Mouse (Mus musculus) gastrocnemius, adult 18-20 months (tissue): ENCODE measurements around the gene Sytl3. TPM values are rescaled to one million over a fixed set of nuclear protein-coding genes. Genes with fewer than 3 reads are reported as not detected.

Experiments
- DNase-seq: peaks from one replicate; pipeline ENCODE4 v3.0.0; 2021; ENCODE audit warnings: low spot score
- total RNA-seq, 2 experiments: library from RNA; stranded (reverse); gene quantifications; 2 replicates each; pipeline ENCODE4 v1.2.3; 2021

Gene Sytl3
- total RNA-seq, 2 experiments from 2014 or later = 0.14 to 0.47 TPM

DNA sequence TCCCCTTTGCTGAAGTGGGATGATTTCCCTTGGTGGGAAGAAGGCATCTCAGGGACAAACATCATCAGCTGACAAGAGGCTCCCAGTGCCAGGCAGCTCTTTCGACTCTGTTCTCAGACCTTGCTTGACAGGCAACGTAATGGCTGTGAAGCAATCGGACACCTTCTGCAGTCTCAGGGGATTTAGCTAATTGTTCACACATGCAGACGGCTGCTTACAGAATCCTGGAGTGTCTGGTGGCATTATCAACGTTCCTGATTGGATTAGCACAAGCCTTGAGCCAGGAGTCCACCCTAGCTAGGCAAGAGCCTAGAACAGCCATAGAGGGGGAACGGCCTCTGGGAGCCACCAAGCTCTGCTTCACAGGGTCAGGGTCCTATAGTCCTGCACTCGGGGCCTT, 93.5 kb downstream of the Sytl3 start:
- no peak for DNase-seq

GRCm38 (mm10) chr17:6755176-6755575, 96.3 kb downstream of the Sytl3 start:
- no peak for DNase-seq

- DNase-seq = no peak
These were observed 97.0 kb downstream of the Sytl3 start for GRCm38 (mm10) chr17:6755873-6756272.

DNA sequence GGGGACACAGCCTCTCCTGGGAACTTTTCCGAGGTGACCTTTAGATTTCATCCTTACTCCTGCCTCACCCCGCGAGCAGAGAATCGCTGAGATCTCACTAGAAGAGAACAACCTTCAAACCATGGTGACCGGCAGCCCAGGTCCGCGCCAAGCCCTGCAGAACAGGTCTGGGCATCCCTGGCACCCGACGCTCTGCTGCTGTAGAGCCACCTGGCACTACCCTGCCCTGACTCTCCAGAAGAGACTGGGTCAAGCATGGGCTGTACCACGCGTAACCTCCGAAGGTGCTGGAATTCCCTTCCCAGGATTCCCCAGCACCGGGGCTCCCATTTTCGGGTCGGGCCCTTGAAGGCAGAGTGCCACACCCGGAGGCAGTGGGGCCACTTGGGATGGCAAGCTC, 99.0 kb downstream of the Sytl3 start:
- no peak for DNase-seq

DNA sequence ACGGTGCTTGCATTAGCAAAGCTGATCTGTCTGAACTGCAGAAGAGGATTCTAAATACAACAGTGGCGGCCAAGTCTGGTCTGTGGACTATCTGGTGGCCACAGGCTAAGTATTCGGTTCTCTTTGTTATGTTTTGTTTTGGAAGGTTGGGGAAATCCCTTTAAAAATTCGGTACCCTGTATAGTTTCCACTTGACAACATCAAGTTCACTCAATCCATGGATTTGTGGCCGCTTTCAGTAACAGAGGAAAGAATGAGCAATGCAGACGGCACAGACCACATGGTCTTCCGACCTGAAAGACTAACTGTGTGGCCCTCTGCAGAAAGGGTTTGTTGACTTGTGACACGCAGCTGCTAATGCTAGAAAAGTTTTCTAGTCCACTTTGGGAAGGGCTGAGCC, 100.0 kb downstream of the Sytl3 start:
- no peak for DNase-seq

DNA sequence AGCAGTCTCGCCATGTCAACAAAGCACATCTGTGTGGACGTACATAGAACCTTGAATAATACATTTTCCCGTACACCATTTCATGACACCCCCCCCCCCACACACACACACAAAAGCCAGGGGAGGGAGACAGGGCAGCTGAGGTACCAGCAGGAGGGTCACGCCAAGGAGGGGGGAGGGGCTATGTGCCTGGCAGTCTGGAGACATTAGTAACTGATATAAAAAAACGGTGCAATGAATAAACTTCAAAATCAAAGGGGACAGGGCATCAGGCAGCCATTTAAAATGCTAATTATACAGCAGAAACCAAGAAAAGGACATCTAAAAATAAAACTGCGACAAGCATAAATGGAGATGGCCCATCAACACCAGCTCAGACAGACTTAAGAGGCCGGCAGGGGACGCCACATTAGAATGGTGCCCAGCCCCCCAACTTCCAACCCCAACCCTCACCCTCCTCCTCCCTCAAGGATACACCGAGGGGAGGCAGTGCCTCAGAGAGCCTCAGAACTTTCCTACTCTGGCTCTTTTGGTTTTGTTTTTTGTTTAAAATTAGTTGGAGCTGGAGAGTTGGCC, 100.9 kb downstream of the Sytl3 start:
- DNase-seq = no peak

DNA sequence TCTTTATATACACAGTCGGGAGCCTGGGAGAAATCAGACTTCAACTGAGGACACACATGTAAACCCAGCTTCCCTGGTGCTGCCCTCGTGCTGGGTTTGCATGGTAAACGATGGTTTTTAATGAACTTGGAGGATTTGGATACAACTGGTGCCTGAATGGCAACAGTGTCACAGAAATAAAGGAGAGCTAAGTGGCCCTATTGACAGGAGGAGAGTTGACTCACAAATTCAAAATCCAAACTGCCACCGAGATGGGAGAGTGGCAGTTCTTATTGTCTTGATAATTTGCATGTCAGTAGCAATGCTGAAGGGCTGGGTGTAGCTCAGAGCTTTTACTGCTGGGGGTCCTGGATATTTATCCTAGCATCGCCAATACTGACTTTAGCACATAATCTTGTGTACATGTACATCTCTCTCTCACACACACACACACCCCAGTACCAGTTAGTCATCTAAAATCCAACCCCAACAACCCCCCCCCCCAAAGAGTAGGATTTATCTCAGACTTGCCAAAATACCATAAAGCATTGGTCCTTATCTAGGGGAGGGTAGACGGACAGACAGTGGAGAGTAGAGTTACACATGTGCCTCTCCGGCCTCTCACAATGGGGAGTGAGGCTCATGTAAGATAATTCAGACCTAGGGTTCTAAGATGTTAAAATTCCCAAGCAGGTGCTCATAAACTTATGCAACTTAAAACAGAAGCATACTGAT, 104.8 kb downstream of the Sytl3 start:
- no peak for DNase-seq

GRCm38 (mm10) chr17:6764227-6764593, 105.3 kb downstream of the Sytl3 start:
- no peak for DNase-seq

DNA sequence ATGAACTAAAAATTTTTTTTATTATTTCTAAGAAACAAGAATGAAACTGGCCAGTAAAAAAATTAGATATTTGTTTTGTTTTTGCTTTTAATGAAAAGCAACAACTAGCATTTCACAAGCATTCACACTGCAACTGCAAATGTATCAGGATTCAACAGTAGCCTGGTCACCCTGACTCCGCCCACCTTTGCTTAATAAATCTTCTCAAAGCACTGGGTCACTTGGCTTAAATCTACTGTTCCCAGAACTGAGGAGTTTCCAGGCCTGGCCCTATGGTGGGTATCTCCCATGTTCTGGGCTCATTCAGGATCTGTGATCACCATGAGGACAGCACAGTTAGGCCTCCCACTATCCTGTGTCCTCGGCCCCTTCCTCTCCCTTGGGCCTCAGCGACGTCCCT, 105.8 kb downstream of the Sytl3 start:
- no peak for DNase-seq

GRCm38 (mm10) chr17:6765886-6766285, 107.0 kb downstream of the Sytl3 start:
- DNase-seq = no peak

- no peak for DNase-seq
These were observed 107.9 kb downstream of the Sytl3 start for GRCm38 (mm10) chr17:6766823-6767222.

GRCm38 (mm10) chr17:6767771-6768170, 108.9 kb downstream of the Sytl3 start:
- no peak for DNase-seq

DNA sequence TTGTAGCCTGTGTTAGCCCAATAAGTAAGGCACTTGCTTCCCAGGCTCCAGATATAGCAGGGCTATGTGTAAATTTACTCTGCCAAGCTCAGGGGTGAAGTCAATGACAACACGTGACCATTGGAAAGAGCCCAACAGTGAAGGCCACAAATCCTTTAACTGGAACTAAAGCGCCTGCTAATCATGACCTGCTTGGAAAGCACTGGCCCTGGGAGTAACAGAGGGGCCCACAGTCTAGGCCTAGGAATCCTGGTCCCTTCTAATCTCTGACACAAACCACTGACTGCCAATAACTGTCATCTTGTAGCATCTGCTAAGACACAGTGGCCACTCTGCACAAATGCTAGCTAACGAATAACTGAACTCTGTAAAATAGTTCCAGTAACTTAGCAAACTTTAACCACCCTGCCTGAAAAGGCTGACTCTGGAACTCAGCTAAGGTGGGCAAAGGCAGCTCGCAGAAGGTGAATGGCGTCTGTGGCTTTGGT, 109.5 kb downstream of the Sytl3 start:
- DNase-seq = no peak

- DNase-seq = no peak
These were observed 110.7 kb downstream of the Sytl3 start for GRCm38 (mm10) chr17:6769602-6770001.

DNA sequence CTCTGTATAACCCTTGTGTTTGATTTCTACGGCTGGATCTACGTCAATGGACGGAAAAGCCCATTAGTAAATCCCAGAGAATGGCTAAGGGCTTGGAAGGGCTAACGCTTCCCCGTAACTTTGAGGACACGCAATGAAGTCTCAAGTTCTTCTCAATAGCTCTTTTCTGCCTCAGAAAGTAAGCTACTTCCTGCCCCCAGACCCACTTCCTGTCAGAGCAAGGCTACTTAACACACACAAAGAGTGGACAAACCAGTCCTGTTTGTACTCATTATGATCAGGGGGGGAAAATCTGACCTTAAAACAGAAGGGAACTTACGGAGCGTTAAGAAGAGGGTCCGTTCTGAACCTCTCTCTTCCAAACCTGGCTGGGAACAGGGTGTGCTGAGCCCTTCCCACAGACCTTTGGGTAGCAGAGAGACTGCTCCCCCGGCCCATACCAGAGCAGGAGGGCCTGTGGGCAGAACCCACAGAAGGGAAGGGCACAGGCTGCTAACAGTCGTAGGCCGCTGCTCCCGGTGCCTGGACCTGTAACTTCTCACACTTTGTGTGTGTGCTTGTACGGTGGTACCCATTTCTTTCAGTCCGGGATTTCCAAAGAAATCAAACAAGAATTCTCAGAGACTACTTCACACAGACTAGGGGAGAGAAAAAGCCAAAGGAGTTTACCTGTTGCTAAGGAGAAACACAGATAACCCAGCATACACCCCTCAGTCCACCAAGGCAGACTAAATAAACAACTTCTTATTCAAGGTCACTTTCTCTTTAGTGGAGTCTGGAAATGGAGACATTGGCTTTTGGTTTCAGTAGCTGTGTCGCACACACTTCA, 113.0 kb downstream of the Sytl3 start:
- DNase-seq = no peak

DNA sequence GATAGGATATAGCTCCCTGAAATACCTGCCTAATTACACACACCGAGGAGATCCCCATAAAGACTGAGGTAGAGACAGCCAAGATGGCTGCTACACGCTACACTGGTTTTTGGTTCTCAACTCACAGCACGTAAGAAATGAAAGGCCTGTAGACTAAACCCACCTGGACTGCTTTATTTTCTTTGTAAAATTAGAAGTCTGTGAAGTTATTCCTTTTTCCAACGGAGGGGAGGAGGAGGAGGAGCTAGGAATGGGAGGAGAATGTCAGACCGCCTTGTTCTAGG, 113.5 kb downstream of the Sytl3 start:
- DNase-seq = no peak

DNA sequence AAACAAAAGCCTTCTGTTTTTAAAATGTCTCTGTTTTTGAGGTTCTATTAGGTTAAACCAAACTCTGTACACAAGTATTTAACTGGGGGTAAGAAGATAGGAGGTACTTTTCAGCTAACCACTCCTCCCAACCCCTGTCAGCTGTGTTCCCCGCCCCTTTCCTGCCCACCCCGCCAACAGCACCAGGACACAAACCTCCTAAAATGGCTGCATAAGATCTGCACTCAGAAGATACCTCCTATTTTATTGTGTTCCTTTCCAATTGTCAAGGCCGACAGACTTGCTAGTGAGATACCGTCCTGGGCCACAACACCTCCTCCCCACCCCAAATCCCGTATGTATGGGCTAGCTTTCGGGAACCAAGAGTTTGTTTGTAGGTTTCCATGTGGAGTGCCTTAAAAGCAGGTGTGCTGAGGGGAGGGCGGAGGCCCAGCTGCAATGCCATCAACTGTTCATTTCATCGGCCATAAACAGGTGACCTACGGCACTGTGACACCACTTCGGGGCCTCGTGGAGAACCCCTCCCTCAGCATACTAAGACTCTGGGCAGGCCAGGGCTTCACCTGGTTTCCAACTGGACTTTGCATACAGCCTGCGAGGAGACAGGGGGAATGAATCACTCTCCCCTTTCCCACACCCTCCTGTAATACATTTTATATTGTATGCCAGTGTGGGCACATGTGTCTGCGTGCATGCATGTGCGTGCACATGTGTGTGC, 114.5 kb downstream of the Sytl3 start:
- no peak for DNase-seq

GRCm38 (mm10) chr17:6775221-6775620, 116.3 kb downstream of the Sytl3 start:
- no peak for DNase-seq

DNA sequence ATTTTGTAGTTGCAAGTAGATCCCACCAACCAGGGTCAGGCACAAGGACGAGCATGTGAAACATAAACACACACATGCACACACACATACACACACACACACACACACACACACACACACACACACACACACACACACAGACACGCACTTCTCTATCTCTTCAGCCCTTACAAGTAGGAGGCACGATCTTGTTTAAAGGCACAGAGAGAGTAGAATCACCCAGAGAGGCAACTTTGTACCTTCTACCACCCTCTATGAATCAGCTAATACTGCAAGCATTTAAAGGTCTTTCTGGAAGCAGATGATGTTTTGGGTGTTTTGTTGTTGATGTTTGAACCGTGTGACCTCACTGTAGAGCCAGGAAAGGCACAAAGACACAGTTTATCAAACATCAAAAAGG, 116.8 kb downstream of the Sytl3 start:
- no peak for DNase-seq

DNA sequence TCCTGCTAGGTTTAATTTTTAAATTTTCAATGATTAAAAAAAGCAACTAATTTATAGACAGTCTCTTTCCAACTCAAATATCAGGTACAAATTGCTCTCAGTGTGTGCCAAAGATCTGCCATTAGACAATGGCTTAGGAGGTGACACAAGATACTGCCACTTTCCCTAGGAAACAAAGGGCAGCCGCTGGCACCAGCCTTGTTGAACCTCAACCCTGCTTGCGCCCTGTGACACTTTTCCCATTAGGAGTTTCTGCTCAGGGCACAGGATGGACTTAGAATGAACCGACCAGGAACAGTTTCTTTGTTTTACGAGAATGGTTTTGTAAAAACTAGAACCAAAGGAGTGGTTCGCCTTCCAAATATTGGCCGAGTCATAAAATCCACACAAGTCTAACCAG, 117.2 kb downstream of the Sytl3 start:
- no peak for DNase-seq

- no peak for DNase-seq
These were observed 117.7 kb downstream of the Sytl3 start for GRCm38 (mm10) chr17:6776576-6776975.

DNA sequence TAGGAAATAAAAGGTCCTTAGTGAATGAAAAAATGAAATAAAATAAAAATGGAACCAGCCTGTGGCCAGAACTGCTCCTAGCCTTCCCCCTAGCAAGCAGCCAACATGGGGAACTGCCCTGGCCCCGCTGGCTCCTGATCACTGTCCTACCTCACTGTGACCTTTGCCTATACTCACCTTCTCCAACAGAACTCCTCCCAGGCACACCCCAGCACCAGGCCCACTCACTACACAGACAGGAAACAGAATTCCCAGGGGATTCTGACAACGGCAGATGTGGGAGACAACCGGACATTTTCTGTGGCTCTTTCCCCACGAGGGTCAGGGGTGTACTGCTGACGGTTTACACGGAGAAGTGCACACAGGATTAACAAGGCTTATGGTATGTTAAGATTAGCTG, 118.2 kb downstream of the Sytl3 start:
- no peak for DNase-seq
